In genomic region chr4:48124416-48124772, GRCm38 (mm10) we compare ENCODE assay signal across 8 mouse cellular contexts. TPM values are rescaled to one million over a fixed set of nuclear protein-coding genes. Genes with fewer than 3 reads are reported as not detected.
A peak's percentile ranks its signal among the peaks of the same experiment; 100 is the strongest.
DNase-seq lines count a peak whose midpoint lies in the region; ATAC-seq and TF ChIP-seq lines count a peak whose summit lies in the region.

No protein-coding gene starts in this region.

- peak overlapping the region; percentile 75 for H3K4me3 ChIP-seq in heart, embryonic 11.5 days (ENCODE audit: low read depth, low read length)
- peak overlapping the region; percentile 62 for H3K4me3 ChIP-seq in forebrain, postnatal 0 days (ENCODE audit: low read depth, low read length)
- peak overlapping the region; percentile 84 for H3K4me3 ChIP-seq in liver, embryonic 12.5 days
- peak overlapping the region; percentile 80 for H3K4me3 ChIP-seq in olfactory bulb, adult 2 months (ENCODE audit: insufficient read depth, low read depth, low read length)

- WGBS in heart, embryonic 11.5 days (ENCODE audit: insufficient replicate concordance): 6% methylated on average over 9 of the region's 9 CpGs
- 2% methylated on average over 9 of the region's 9 CpGs for WGBS in forebrain, postnatal 0 days
- WGBS in liver, embryonic 12.5 days (ENCODE audit: insufficient replicate concordance): 3% methylated on average over 9 of the region's 9 CpGs
- WGBS in olfactory bulb, adult 2 months: 4% methylated on average over 9 of the region's 9 CpGs

- H3K27ac ChIP-seq in heart, embryonic 11.5 days (ENCODE audit: low read depth, low read length): no peak overlapping the region
- no peak overlapping the region for H3K27ac ChIP-seq in forebrain, postnatal 0 days (ENCODE audit: low read depth, low read length)
- H3K27ac ChIP-seq in liver, embryonic 12.5 days: no peak overlapping the region
- no peak overlapping the region for H3K27ac ChIP-seq in olfactory bulb, adult 2 months (ENCODE audit: insufficient read depth, low read depth, low read length)

- H3K4me2 ChIP-seq in heart, embryonic 11.5 days: peak overlapping the region; percentile 74
- H3K4me2 ChIP-seq in forebrain, postnatal 0 days (ENCODE audit: low read depth): peak overlapping the region; percentile 82
- H3K4me2 ChIP-seq in liver, embryonic 12.5 days: peak overlapping the region; percentile 78

- DNase-seq in heart, postnatal 10 days: no peak
- no peak for DNase-seq in Patski (ENCODE audit: low read depth, low spot score)
- DNase-seq in forebrain, postnatal 0 days: no peak
- no peak for DNase-seq in gastrocnemius, adult 8-10 months (ENCODE audit: low spot score in 2 of 2)
- DNase-seq in retina, postnatal 1 day: no peak

- H3K27me3 ChIP-seq in heart, embryonic 11.5 days (ENCODE audit: control insufficient read depth, insufficient read depth, low read length): no peaks in the 10 kb centered on the region
- peaks cover 34% of the 10 kb centered on the region for H3K27me3 ChIP-seq in Patski
- H3K27me3 ChIP-seq in forebrain, postnatal 0 days (ENCODE audit: insufficient read depth, low read length): no peaks in the 10 kb centered on the region
- H3K27me3 ChIP-seq in liver, embryonic 12.5 days (replicated peaks): peaks cover 21% of the 10 kb centered on the region

- ATAC-seq in heart, embryonic 11.5 days (replicated peaks; ENCODE audit: insufficient number of reproducible peaks, low FRiP score, low TSS enrichment): peak; percentile 84
- ATAC-seq in Patski: peak; percentile 85
- ATAC-seq in forebrain, postnatal 0 days: peak; percentile 72
- ATAC-seq in liver, embryonic 12.5 days: peak; percentile 91

- no peak overlapping the region for H3K9ac ChIP-seq in heart, embryonic 11.5 days (ENCODE audit: low read depth, low read length)
- no peak overlapping the region for H3K9ac ChIP-seq in forebrain, postnatal 0 days
- peak overlapping the region; percentile 95; the same call in 1 of the 2 replicates for H3K9ac ChIP-seq in liver, embryonic 12.5 days

- H3K4me1 ChIP-seq in heart, embryonic 11.5 days (ENCODE audit: control insufficient read depth, insufficient read depth, low read length): no peaks in the 10 kb centered on the region
- H3K4me1 ChIP-seq in forebrain, postnatal 0 days (ENCODE audit: insufficient read depth): no peaks in the 10 kb centered on the region
- H3K4me1 ChIP-seq in liver, embryonic 12.5 days: peaks cover 25% of the 10 kb centered on the region
- no peaks in the 10 kb centered on the region for H3K4me1 ChIP-seq in olfactory bulb, adult 2 months (ENCODE audit: control insufficient read depth, insufficient read depth, low read length)

- CTCF ChIA-PET in Patski (lab: Charles Lee): interaction anchor here (1.2 kb wide), 1 partner anchor 10 kb away, joined by 3 read pairs; no protein-coding TSS in a partner anchor

- H3K36me3 ChIP-seq in heart, embryonic 11.5 days (ENCODE audit: control insufficient read depth, insufficient read depth, low read length): no peaks in the 10 kb centered on the region
- no peaks in the 10 kb centered on the region for H3K36me3 ChIP-seq in forebrain, postnatal 0 days (ENCODE audit: insufficient read depth)
- no peaks in the 10 kb centered on the region for H3K36me3 ChIP-seq in liver, embryonic 12.5 days

- intact Hi-C loops in heart, postnatal 10 days (cut with DNase I): loop anchor here (2.0 kb wide), 1 partner anchor 78 kb away; no protein-coding TSS in a partner anchor

- H3K9me3 ChIP-seq in heart, embryonic 11.5 days (replicated peaks; ENCODE audit: control insufficient read depth, low read length): no peaks in the 10 kb centered on the region
- H3K9me3 ChIP-seq in forebrain, postnatal 0 days (ENCODE audit: low read length): no peaks in the 10 kb centered on the region
- no peaks in the 10 kb centered on the region for H3K9me3 ChIP-seq in liver, embryonic 12.5 days (replicated peaks)

- POLR2A ChIA-PET in Patski (lab: Charles Lee): no interaction called here

- in situ Hi-C loops in Patski (cut with MboI; ENCODE audit: low pct_unique_long_range_greater_than_20kb): no loop called here

- no peak for TF ChIP-seq CTCF in Patski (IDR thresholded peaks at IDR 0.05)
- TF ChIP-seq CTCF in forebrain, postnatal 0 days (IDR thresholded peaks at IDR 0.05; ENCODE audit: low read depth): no peak
- TF ChIP-seq CTCF in olfactory bulb, adult 2 months (IDR thresholded peaks at IDR 0.05; ENCODE audit: insufficient read depth, low read depth, low read length): no peak

- no peak for TF ChIP-seq POLR2A in olfactory bulb, adult 2 months (IDR thresholded peaks at IDR 0.05; ENCODE audit: insufficient read depth, low read depth, low read length)

RNA-seq across cellular contexts. Expression of gene Stx17, which starts 0.3 kb away (rescaled TPM):
- polyA plus RNA-seq in heart, embryonic 11.5 days (2014; fragmentation: Nextera tagmentation; extraction: Ambion mirVana): 21.3 and 21.9 TPM in 2 replicates
- 10 to 100 TPM; 27.1 to 27.4 TPM for total RNA-seq in heart, postnatal 10 days (2021)
- 19.7 TPM for polyA plus RNA-seq in Patski (2021)
- 15.6 and 29.8 TPM in 2 replicates for total RNA-seq in forebrain, postnatal 0 days (2014; rRNA removed)
- 14.9 and 22.5 TPM in 2 replicates for polyA plus RNA-seq in forebrain, postnatal 0 days (2015; fragmentation: Nextera tagmentation; extraction: Ambion mirVana)
- polyA plus RNA-seq in liver, embryonic 12.5 days (2016; fragmentation: Nextera tagmentation; extraction: Ambion mirVana): 24.1 TPM in 2 replicates
- not detected in 2 replicates for polyA plus RNA-seq in olfactory bulb, adult 2 months (2012; ENCODE audit: insufficient read depth, insufficient read length, low replicate concordance, missing spikeins)
- total RNA-seq in gastrocnemius, adult 8-10 months (2022): 10 to 100 TPM; 24.4 to 26.2 (median 24.8) TPM

Comparison
In these comparisons a context has a peak if more than half of its experiments do, and no peak if none do; other contexts are left out.
1. RNA of gene Stx17, which starts 0.3 kb away (polyA plus RNA-seq): 24.1 TPM in liver, embryonic 12.5 days, 14.9 to 22.5 TPM in forebrain, postnatal 0 days, 21.3 to 21.9 TPM in heart, embryonic 11.5 days and 19.7 TPM in Patski (single experiment); not detected in olfactory bulb, adult 2 months; every median in the first group is over 10 times any median in the second.
2. Peak in every context shown above with its lines, with median percentiles within 50 percentile points of each other: ATAC-seq, H3K4me2 ChIP-seq and H3K4me3 ChIP-seq.